Mouse (Mus musculus): ENCODE measurements at regions not wholly inside any gene's neighbourhood (a gene's known extent, or its start where the extent isn't known, plus 50 kb on each side); places are given as distances from the start of the nearest gene placed in this dataset.
"Not testable (repeated sequence)": the region's sequence is repeated elsewhere in the genome, so short reads cannot be mapped to it uniquely, and the experiment has no call there.

GRCm38 (mm10) chr16:12638971-12639640, 470.4 kb upstream of the Ercc4 start:
- H3K4me3 ChIP-seq (replicated peaks; ENCODE audit: low read length) = no peak overlapping the region
- 90% methylated on average over 1 of the region's 1 CpGs for WGBS
- H3K36me3 ChIP-seq (ENCODE audit: control insufficient read depth, insufficient read depth) = no peaks in the 10 kb centered on the region
- no peaks in the 10 kb centered on the region for H3K4me1 ChIP-seq (replicated peaks; ENCODE audit: control insufficient read depth, insufficient read depth, low read length)
- no peaks in the 10 kb centered on the region for H3K27me3 ChIP-seq (replicated peaks; ENCODE audit: control insufficient read depth, insufficient read depth, low read length)
- H3K9me3 ChIP-seq (ENCODE audit: control insufficient read depth, low read length) = no peaks in the 10 kb centered on the region
- H3K27ac ChIP-seq (ENCODE audit: low read length) = no peak overlapping the region
- no peak overlapping the region for H3K9ac ChIP-seq (replicated peaks; ENCODE audit: low read depth, low read length)
- no peak overlapping the region for H3K4me2 ChIP-seq (ENCODE audit: low read length)
- ATAC-seq = no peak

GRCm38 (mm10) chr16:12643053-12643452, 466.4 kb upstream of the Ercc4 start:
- no peak overlapping the region for H3K9ac ChIP-seq (replicated peaks; ENCODE audit: low read depth, low read length)
- H3K27ac ChIP-seq (ENCODE audit: low read length) = no peak overlapping the region
- H3K4me2 ChIP-seq (ENCODE audit: low read length) = no peak overlapping the region
- H3K36me3 ChIP-seq (ENCODE audit: control insufficient read depth, insufficient read depth) = no peaks in the 10 kb centered on the region
- no peak overlapping the region for H3K4me3 ChIP-seq (replicated peaks; ENCODE audit: low read length)
- no peaks in the 10 kb centered on the region for H3K4me1 ChIP-seq (replicated peaks; ENCODE audit: control insufficient read depth, insufficient read depth, low read length)
- no peaks in the 10 kb centered on the region for H3K27me3 ChIP-seq (replicated peaks; ENCODE audit: control insufficient read depth, insufficient read depth, low read length)
- H3K9me3 ChIP-seq (ENCODE audit: control insufficient read depth, low read length) = no peaks in the 10 kb centered on the region
- no peak for ATAC-seq

GRCm38 (mm10) chr16:12644621-12645020, 464.9 kb upstream of the Ercc4 start:
- Histone ChIP-seq H3K27me3 (replicated peaks; ENCODE audit: control insufficient read depth, insufficient read depth, low read length) (no peaks in the 10 kb centered on the region), H3K9me3 (ENCODE audit: control insufficient read depth, low read length) (no peaks in the 10 kb centered on the region), H3K36me3 (ENCODE audit: control insufficient read depth, insufficient read depth) (no peaks in the 10 kb centered on the region), H3K9ac (replicated peaks; ENCODE audit: low read depth, low read length) (no peak overlapping the region), H3K4me1 (replicated peaks; ENCODE audit: control insufficient read depth, insufficient read depth, low read length) (no peaks in the 10 kb centered on the region), H3K4me3 (replicated peaks; ENCODE audit: low read length) (no peak overlapping the region), H3K27ac (ENCODE audit: low read length) (no peak overlapping the region), H3K4me2 (ENCODE audit: low read length) (no peak overlapping the region)
- 64% methylated on average over 2 of the region's 2 CpGs for WGBS
- no peak for ATAC-seq

- Histone ChIP-seq H3K9me3 (ENCODE audit: control insufficient read depth, low read length) (no peaks in the 10 kb centered on the region), H3K27ac (ENCODE audit: low read length) (no peak overlapping the region), H3K4me2 (ENCODE audit: low read length) (no peak overlapping the region), H3K4me1 (replicated peaks; ENCODE audit: control insufficient read depth, insufficient read depth, low read length) (no peaks in the 10 kb centered on the region), H3K27me3 (replicated peaks; ENCODE audit: control insufficient read depth, insufficient read depth, low read length) (no peaks in the 10 kb centered on the region), H3K36me3 (ENCODE audit: control insufficient read depth, insufficient read depth) (no peaks in the 10 kb centered on the region), H3K4me3 (replicated peaks; ENCODE audit: low read length) (no peak overlapping the region), H3K9ac (replicated peaks; ENCODE audit: low read depth, low read length) (no peak overlapping the region)
- ATAC-seq = no peak
- WGBS = 76% methylated on average over 3 of the region's 3 CpGs
Measured at GRCm38 (mm10) chr16:12652180-12652579, 457.3 kb upstream of the Ercc4 start.

- not testable (repeated sequence) for H3K27me3 ChIP-seq (replicated peaks; ENCODE audit: control insufficient read depth, insufficient read depth, low read length); H3K4me1 ChIP-seq (replicated peaks; ENCODE audit: control insufficient read depth, insufficient read depth, low read length); H3K9me3 ChIP-seq (ENCODE audit: control insufficient read depth, low read length); H3K9ac ChIP-seq (replicated peaks; ENCODE audit: low read depth, low read length); H3K4me2 ChIP-seq (ENCODE audit: low read length); ATAC-seq; H3K36me3 ChIP-seq (ENCODE audit: control insufficient read depth, insufficient read depth); H3K4me3 ChIP-seq (replicated peaks; ENCODE audit: low read length); H3K27ac ChIP-seq (ENCODE audit: low read length)
- WGBS = 79% methylated on average over 1 of the region's 1 CpGs
Measured at GRCm38 (mm10) chr16:12673656-12674055, 435.8 kb upstream of the Ercc4 start.

GRCm38 (mm10) chr16:12681474-12681873, 428.0 kb upstream of the Ercc4 start:
- Histone ChIP-seq H3K9me3 (ENCODE audit: control insufficient read depth, low read length) (no peaks in the 10 kb centered on the region), H3K4me3 (replicated peaks; ENCODE audit: low read length) (no peak overlapping the region), H3K9ac (replicated peaks; ENCODE audit: low read depth, low read length) (no peak overlapping the region), H3K36me3 (ENCODE audit: control insufficient read depth, insufficient read depth) (no peaks in the 10 kb centered on the region), H3K27ac (ENCODE audit: low read length) (no peak overlapping the region), H3K4me1 (replicated peaks; ENCODE audit: control insufficient read depth, insufficient read depth, low read length) (no peaks in the 10 kb centered on the region), H3K27me3 (replicated peaks; ENCODE audit: control insufficient read depth, insufficient read depth, low read length) (no peaks in the 10 kb centered on the region), H3K4me2 (ENCODE audit: low read length) (no peak overlapping the region)
- WGBS = 81% methylated on average over 2 of the region's 2 CpGs
- no peak for ATAC-seq

GRCm38 (mm10) chr16:12685816-12686215, 423.7 kb upstream of the Ercc4 start:
- no peaks in the 10 kb centered on the region for H3K4me1 ChIP-seq (replicated peaks; ENCODE audit: control insufficient read depth, insufficient read depth, low read length)
- WGBS = 60% methylated on average over 3 of the region's 3 CpGs
- ATAC-seq = no peak
- H3K4me3 ChIP-seq (replicated peaks; ENCODE audit: low read length) = no peak overlapping the region
- no peak overlapping the region for H3K27ac ChIP-seq (ENCODE audit: low read length)
- H3K4me2 ChIP-seq (ENCODE audit: low read length) = no peak overlapping the region
- no peaks in the 10 kb centered on the region for H3K36me3 ChIP-seq (ENCODE audit: control insufficient read depth, insufficient read depth)
- no peaks in the 10 kb centered on the region for H3K27me3 ChIP-seq (replicated peaks; ENCODE audit: control insufficient read depth, insufficient read depth, low read length)
- H3K9me3 ChIP-seq (ENCODE audit: control insufficient read depth, low read length) = no peaks in the 10 kb centered on the region
- no peak overlapping the region for H3K9ac ChIP-seq (replicated peaks; ENCODE audit: low read depth, low read length)

GRCm38 (mm10) chr16:12691776-12692175, 417.7 kb upstream of the Ercc4 start:
- Histone ChIP-seq H3K4me1 (replicated peaks; ENCODE audit: control insufficient read depth, insufficient read depth, low read length) (no peaks in the 10 kb centered on the region), H3K9me3 (ENCODE audit: control insufficient read depth, low read length) (no peaks in the 10 kb centered on the region), H3K9ac (replicated peaks; ENCODE audit: low read depth, low read length) (no peak overlapping the region), H3K27ac (ENCODE audit: low read length) (no peak overlapping the region), H3K27me3 (replicated peaks; ENCODE audit: control insufficient read depth, insufficient read depth, low read length) (no peaks in the 10 kb centered on the region), H3K4me3 (replicated peaks; ENCODE audit: low read length) (no peak overlapping the region), H3K4me2 (ENCODE audit: low read length) (no peak overlapping the region), H3K36me3 (ENCODE audit: control insufficient read depth, insufficient read depth) (no peaks in the 10 kb centered on the region)
- 34% methylated on average over 3 of the region's 3 CpGs for WGBS
- ATAC-seq = no peak

- no peak overlapping the region for H3K27ac ChIP-seq (ENCODE audit: low read length)
- no peaks in the 10 kb centered on the region for H3K36me3 ChIP-seq (ENCODE audit: control insufficient read depth, insufficient read depth)
- no peaks in the 10 kb centered on the region for H3K9me3 ChIP-seq (ENCODE audit: control insufficient read depth, low read length)
- ATAC-seq = no peak
- H3K4me3 ChIP-seq (replicated peaks; ENCODE audit: low read length) = no peak overlapping the region
- H3K4me2 ChIP-seq (ENCODE audit: low read length) = no peak overlapping the region
- H3K4me1 ChIP-seq (replicated peaks; ENCODE audit: control insufficient read depth, insufficient read depth, low read length) = no peaks in the 10 kb centered on the region
- no peaks in the 10 kb centered on the region for H3K27me3 ChIP-seq (replicated peaks; ENCODE audit: control insufficient read depth, insufficient read depth, low read length)
- H3K9ac ChIP-seq (replicated peaks; ENCODE audit: low read depth, low read length) = no peak overlapping the region
- WGBS = 61% methylated on average over 4 of the region's 5 CpGs
Measured at GRCm38 (mm10) chr16:12692739-12693292, 416.7 kb upstream of the Ercc4 start.

GRCm38 (mm10) chr16:12693346-12693745, 416.1 kb upstream of the Ercc4 start:
- 80% methylated on average over 7 of the region's 7 CpGs for WGBS
- no peak overlapping the region for H3K4me3 ChIP-seq (replicated peaks; ENCODE audit: low read length)
- H3K27me3 ChIP-seq (replicated peaks; ENCODE audit: control insufficient read depth, insufficient read depth, low read length) = no peaks in the 10 kb centered on the region
- H3K4me1 ChIP-seq (replicated peaks; ENCODE audit: control insufficient read depth, insufficient read depth, low read length) = no peaks in the 10 kb centered on the region
- no peak overlapping the region for H3K4me2 ChIP-seq (ENCODE audit: low read length)
- H3K36me3 ChIP-seq (ENCODE audit: control insufficient read depth, insufficient read depth) = no peaks in the 10 kb centered on the region
- H3K9ac ChIP-seq (replicated peaks; ENCODE audit: low read depth, low read length) = no peak overlapping the region
- no peak for ATAC-seq
- no peaks in the 10 kb centered on the region for H3K9me3 ChIP-seq (ENCODE audit: control insufficient read depth, low read length)
- no peak overlapping the region for H3K27ac ChIP-seq (ENCODE audit: low read length)
